Mouse (Mus musculus): Measurements from ENCODE around the gene Usp17lc. TPM values are rescaled to one million over a fixed set of nuclear protein-coding genes. Genes with fewer than 3 reads are reported as not detected.
"Not testable (repeated sequence)": the region's sequence is repeated elsewhere in the genome, so short reads cannot be mapped to it uniquely, and the experiment has no call there.

The Usp17lc gene
- total RNA-seq (2022), result not detected

- DNase-seq (ENCODE audit: low spot score in 2 of 2), result not testable (repeated sequence)
Measured at GRCm38 (mm10) chr7:103414772-103415171, at the start of gene Usp17lc. TSS of gene Usp17lc (plus strand) at chr7:103415072.

GRCm38 (mm10) chr7:103386077-103386476, 28.8 kb upstream of the Usp17lc start, which contains the start of gene Olfr603:
TSS of gene Olfr603 (minus strand) at chr7:103386177.
- no peak for DNase-seq (ENCODE audit: low spot score in 2 of 2)

DNA sequence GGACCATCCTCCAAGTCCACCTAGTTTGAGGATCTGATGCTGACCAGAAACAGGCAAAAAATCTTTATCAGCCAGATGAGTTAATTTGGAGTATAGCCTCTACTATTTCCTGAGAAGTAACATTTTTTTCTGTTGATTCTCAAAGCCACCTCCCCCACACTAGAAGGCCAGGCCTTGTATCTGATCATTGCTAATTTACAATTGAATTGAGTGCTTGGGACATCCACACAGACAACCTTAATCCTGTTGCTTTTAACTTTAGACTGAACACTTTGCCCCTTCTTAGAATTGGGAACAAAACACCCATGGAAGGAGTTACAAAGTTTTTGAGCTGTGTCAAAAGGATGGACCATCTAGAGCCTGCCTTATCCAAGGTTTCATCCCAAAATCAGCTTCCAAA, 17.1 kb upstream of the Usp17lc start:
- no peak for DNase-seq (ENCODE audit: low spot score in 2 of 2)

DNA sequence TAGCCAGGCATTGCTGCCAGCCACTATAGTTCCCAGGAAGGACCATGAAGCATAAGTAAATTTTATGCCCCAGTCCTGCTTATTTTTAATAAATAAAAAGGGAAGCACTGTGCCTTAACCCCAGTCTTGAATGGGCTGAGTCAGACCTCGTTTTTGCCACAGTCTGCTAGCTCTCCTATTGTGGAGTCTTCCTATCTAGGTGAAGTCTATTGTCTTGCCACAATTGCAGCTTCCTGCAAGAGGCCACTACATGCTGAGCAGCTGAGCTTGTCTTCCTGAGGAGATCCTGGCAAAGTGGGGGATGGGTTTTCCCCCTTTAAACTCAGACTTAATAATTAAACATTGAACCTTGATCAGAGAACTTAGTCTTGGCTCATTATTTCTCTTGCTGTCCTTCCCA, 15.9 kb upstream of the Usp17lc start:
- no peak for DNase-seq (ENCODE audit: low spot score in 2 of 2)

- DNase-seq (ENCODE audit: low spot score in 2 of 2), result not testable (repeated sequence)
Measured at GRCm38 (mm10) chr7:103406521-103407055, 8.3 kb upstream of the Usp17lc start.

DNA sequence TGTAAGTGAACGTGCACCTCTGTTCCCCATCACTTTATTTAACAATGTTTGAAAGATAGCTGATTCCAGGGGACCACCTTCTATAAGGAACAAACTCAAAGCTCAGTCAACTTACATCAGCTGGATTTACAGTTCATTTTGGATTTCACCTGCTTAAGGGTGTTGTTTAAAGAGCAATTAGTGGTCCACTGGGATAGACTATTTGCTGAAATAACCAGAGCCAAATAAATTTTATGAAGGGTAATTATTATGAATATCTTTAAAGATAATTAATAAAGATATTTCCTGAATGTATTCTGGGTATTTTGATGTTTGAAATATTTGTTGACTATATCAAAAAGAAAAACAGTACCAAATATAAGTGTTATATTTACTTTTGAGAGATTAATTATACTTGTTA, 30.5 kb downstream of the Usp17lc start, which contains the start of gene Olfr605:
Gene Olfr605, minus strand, starts transcription at position 101 of the 400 bp plus-strand sequence.
- DNase-seq (ENCODE audit: low spot score in 2 of 2), result no peak

DNA sequence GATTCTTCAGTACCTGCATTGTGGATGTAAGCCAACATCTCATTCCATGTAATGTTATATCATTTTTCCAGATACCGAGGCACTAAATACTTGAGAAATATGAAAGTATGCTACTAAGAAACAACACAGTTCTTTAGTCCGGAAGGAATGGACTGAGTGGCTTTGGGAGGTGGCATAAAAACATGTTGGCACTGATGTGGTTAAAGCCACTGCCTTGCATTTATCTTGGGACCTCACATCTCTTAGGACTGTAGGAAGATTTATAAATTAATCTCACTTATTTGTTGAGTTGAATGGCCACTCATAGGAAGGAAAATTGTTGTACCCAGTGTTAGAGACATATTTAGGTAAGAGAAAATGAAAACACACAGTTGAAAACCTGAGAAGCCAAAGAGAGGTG, 33.9 kb downstream of the Usp17lc start, which contains the start of gene Olfr606:
Gene Olfr606, plus strand, starts transcription at position 301 of the 400 bp plus-strand sequence.
- DNase-seq (ENCODE audit: low spot score in 2 of 2), result no peak

- no peak for DNase-seq (ENCODE audit: low spot score in 2 of 2)
Measured at GRCm38 (mm10) chr7:103460590-103460989, 45.7 kb downstream of the Usp17lc start.

Small RNA genes lying within 50 kb of the gene (microRNA-seq; reads per million reads assigned to microRNA genes)
- 0 reads per million in 2 experiments for gene Gm25774

Other genes with a start within 250 kb of the Usp17lc start
- not detected for gene Olfr591, start 236.7 kb upstream of the Usp17lc start, total RNA-seq (2022)
- not detected for gene Olfr592, start 230.3 kb upstream of the Usp17lc start, total RNA-seq (2022)
- not detected for gene Olfr593, start 203.2 kb upstream of the Usp17lc start, total RNA-seq (2022)
- gene Olfr594, start 198.1 kb upstream of the Usp17lc start, total RNA-seq (2022), result not detected
- not detected for gene Usp17ld, start 162.6 kb upstream of the Usp17lc start, total RNA-seq (2022)
- not detected for gene Olfr596, start 109.4 kb upstream of the Usp17lc start, total RNA-seq (2022)
- not detected for gene Olfr597, start 98.8 kb upstream of the Usp17lc start, total RNA-seq (2022)
- not detected for gene Olfr598, start 91.5 kb upstream of the Usp17lc start, total RNA-seq (2022)
- gene Olfr599, start 79.2 kb upstream of the Usp17lc start, total RNA-seq (2022), result not detected
- not detected for gene Olfr600, start 65.4 kb upstream of the Usp17lc start, total RNA-seq (2022)
- gene Olfr601, start 52.4 kb upstream of the Usp17lc start, total RNA-seq (2022), result not detected
- not detected for gene Olfr603, start 28.9 kb upstream of the Usp17lc start, total RNA-seq (2022)
- gene Olfr605, start 30.4 kb downstream of the Usp17lc start, total RNA-seq (2022), result not detected
- not detected for gene Olfr606, start 34.0 kb downstream of the Usp17lc start, total RNA-seq (2022)
- not detected for gene Olfr607, start 49.1 kb downstream of the Usp17lc start, total RNA-seq (2022)
- gene Olfr608, start 54.8 kb downstream of the Usp17lc start, total RNA-seq (2022), result not detected
- gene Olfr609, start 83.0 kb downstream of the Usp17lc start, total RNA-seq (2022), result not detected
- gene Olfr610, start 97.0 kb downstream of the Usp17lc start, total RNA-seq (2022), result not detected
- not detected for gene Olfr611, start 105.8 kb downstream of the Usp17lc start, total RNA-seq (2022)
- gene Olfr612, start 127.6 kb downstream of the Usp17lc start, total RNA-seq (2022), result not detected
- not detected for gene Olfr613, start 133.0 kb downstream of the Usp17lc start, total RNA-seq (2022)
- gene Olfr615, start 141.0 kb downstream of the Usp17lc start, total RNA-seq (2022), result not detected
- not detected for gene Olfr616, start 154.1 kb downstream of the Usp17lc start, total RNA-seq (2022)
- gene Olfr617, start 158.0 kb downstream of the Usp17lc start, total RNA-seq (2022), result not detected
- gene Olfr618, start 175.0 kb downstream of the Usp17lc start, total RNA-seq (2022), result not detected
- gene Olfr619, start 185.5 kb downstream of the Usp17lc start, total RNA-seq (2022), result not detected
- not detected for gene Olfr620, start 197.5 kb downstream of the Usp17lc start, total RNA-seq (2022)
- gene Olfr622, start 227.6 kb downstream of the Usp17lc start, total RNA-seq (2022), result not detected
- not detected for gene Olfr623, start 248.6 kb downstream of the Usp17lc start, total RNA-seq (2022)

All from layer of hippocampus, adult 8-10 months (tissue).